Mouse (Mus musculus): ENCODE results near the gene Thnsl1.
A peak's percentile ranks its signal among the peaks of the same experiment; 100 is the strongest.
"Not testable (repeated sequence)": the region's sequence is repeated elsewhere in the genome, so short reads cannot be mapped to it uniquely, and the experiment has no call there.

The Thnsl1 gene

GRCm38 (mm10) chr2:21244104-21244503 lies 38.6 kb downstream of the Thnsl1 start:
- DNase-seq, result not testable (repeated sequence)

- no peak for DNase-seq
Observed at GRCm38 (mm10) chr2:21244986-21245385, 39.5 kb downstream of the Thnsl1 start.

- DNase-seq, result peak; percentile 30
Observed at GRCm38 (mm10) chr2:21245477-21246102, 40.1 kb downstream of the Thnsl1 start.

- DNase-seq, result no peak
Observed at GRCm38 (mm10) chr2:21253644-21254043, 48.1 kb downstream of the Thnsl1 start.

- DNase-seq, result no peak
Observed at GRCm38 (mm10) chr2:21254308-21254707, 48.8 kb downstream of the Thnsl1 start.

GRCm38 (mm10) chr2:21258281-21258680 lies 52.8 kb downstream of the Thnsl1 start:
- DNase-seq, result no peak

GRCm38 (mm10) chr2:21259081-21259480 lies 53.6 kb downstream of the Thnsl1 start:
- no peak for DNase-seq

GRCm38 (mm10) chr2:21260060-21260459 lies 54.5 kb downstream of the Thnsl1 start:
- DNase-seq, result no peak

GRCm38 (mm10) chr2:21261370-21262006 lies 56.0 kb downstream of the Thnsl1 start:
- peak; percentile 61 for DNase-seq

- DNase-seq, result no peak
Observed at GRCm38 (mm10) chr2:21264031-21264430, 58.5 kb downstream of the Thnsl1 start.
